Mouse (Mus musculus) sigmoid colon, adult 10 weeks (tissue): ENCODE data around the gene Zfp784. TPM values are rescaled to one million over a fixed set of nuclear protein-coding genes. Genes with fewer than 3 reads are reported as not detected.

Experiments used
- polyA plus RNA-seq: library from polyadenylated mRNA; stranded (reverse); fragments of 350-450 nt; fragmentation: Illumina TruSeq; extraction: RNeasy Lipid Tissue Mini Kit (QIAGEN cat#74804); gene quantifications from one replicate; pipeline ENCODE4 v1.2.3, GENCODE M21; 2014; ENCODE audit warnings: low read depth, low replicate concordance

Zfp784 gene
- polyA plus RNA-seq: 7.6 TPM

GRCm38 (mm10) chr7:5038109-5038732, at the start of gene Zfp784:
Gene Zfp784 (minus strand): TSS chr7:5038446.

GRCm38 (mm10) chr7:5080010-5080751, 41.9 kb upstream of the Zfp784 start, which contains the start of gene Epn1:
Gene Epn1 (plus strand): TSS chr7:5080235.

GRCm38 (mm10) chr7:5061774-5062359, 23.6 kb upstream of the Zfp784 start, which contains the start of gene U2af2:
Gene U2af2 (plus strand): TSS chr7:5062143.

GRCm38 (mm10) chr7:5051193-5052192, 13.2 kb upstream of the Zfp784 start, which contains the start of gene Zfp580:
Gene Zfp580 (plus strand): TSS chr7:5051538.

GRCm38 (mm10) chr7:5033818-5034217, 4.4 kb downstream of the Zfp784 start, which contains the start of gene 4632433K11Rik:
Gene 4632433K11Rik (plus strand): TSS chr7:5034118.

GRCm38 (mm10) chr7:5020000-5020681, 18.1 kb downstream of the Zfp784 start, which contains the start of the genes Zfp865 and Ccdc106:
Gene Zfp865 (plus strand): TSS chr7:5020376.
Gene Ccdc106 (plus strand): TSS chr7:5020553.

GRCm38 (mm10) chr7:5015118-5016001, 22.9 kb downstream of the Zfp784 start, which contains the start of gene Gm44973:
Gene Gm44973 (plus strand): TSS chr7:5015496.

GRCm38 (mm10) chr7:5014251-5015117, 23.8 kb downstream of the Zfp784 start, which contains the start of the genes Zfp524 and Fiz1:
Gene Zfp524 (plus strand): TSS chr7:5014415.
Gene Fiz1 (minus strand): TSS chr7:5014697.

GRCm38 (mm10) chr7:4996003-4996895, 42.0 kb downstream of the Zfp784 start, which contains the start of gene Zfp579:
Gene Zfp579 (minus strand): TSS chr7:4996158.

Other genes starting within 250 kb of the Zfp784 start
- 1.2 TPM for gene Tmem238, start 248.8 kb downstream of the Zfp784 start, polyA plus RNA-seq
- gene Rpl28, start 245.6 kb downstream of the Zfp784 start, polyA plus RNA-seq: 18.9 TPM
- 2.9 TPM for gene Ube2s, start 225.9 kb downstream of the Zfp784 start, polyA plus RNA-seq
- 0.66 TPM for gene Shisa7, start 193.8 kb downstream of the Zfp784 start, polyA plus RNA-seq
- 1.4 TPM for gene Isoc2b, start 168.2 kb downstream of the Zfp784 start, polyA plus RNA-seq
- 0.44 TPM for gene Isoc2a, start 161.3 kb downstream of the Zfp784 start, polyA plus RNA-seq
- gene Gm36210, start 131.9 kb downstream of the Zfp784 start, polyA plus RNA-seq: not detected
- gene Zfp628, start 123.2 kb downstream of the Zfp784 start, polyA plus RNA-seq: not detected
- gene Nat14, start 116.4 kb downstream of the Zfp784 start, polyA plus RNA-seq: 1.5 TPM
- gene Ssc5d, start 112.7 kb downstream of the Zfp784 start, polyA plus RNA-seq: 0.38 TPM
- gene Sbk2, start 74.0 kb downstream of the Zfp784 start, polyA plus RNA-seq: not detected
- not detected for gene Sbk3, start 67.3 kb downstream of the Zfp784 start, polyA plus RNA-seq
- 36.0 TPM for gene Zfp579, start 42.3 kb downstream of the Zfp784 start, polyA plus RNA-seq
- gene Zfp524, start 24.0 kb downstream of the Zfp784 start, polyA plus RNA-seq: not detected
- 12.5 TPM for gene Fiz1, start 23.7 kb downstream of the Zfp784 start, polyA plus RNA-seq
- gene Gm44973, start 22.9 kb downstream of the Zfp784 start, polyA plus RNA-seq: not detected
- 9.8 TPM for gene Zfp865, start 18.1 kb downstream of the Zfp784 start, polyA plus RNA-seq
- gene Ccdc106, start 17.9 kb downstream of the Zfp784 start, polyA plus RNA-seq: not detected
- gene 4632433K11Rik, start 4.3 kb downstream of the Zfp784 start, polyA plus RNA-seq: 2.8 TPM
- 0.41 TPM for gene Zfp580, start 13.1 kb upstream of the Zfp784 start, polyA plus RNA-seq
- gene U2af2, start 23.7 kb upstream of the Zfp784 start, polyA plus RNA-seq: 19.6 TPM
- 3.2 TPM for gene Epn1, start 41.8 kb upstream of the Zfp784 start, polyA plus RNA-seq
- gene Rfpl4, start 78.5 kb upstream of the Zfp784 start, polyA plus RNA-seq: not detected
- 1.2 TPM for gene Rasl2-9, start 87.5 kb upstream of the Zfp784 start, polyA plus RNA-seq
- gene Vmn1r55, start 111.2 kb upstream of the Zfp784 start, polyA plus RNA-seq: not detected
- not detected for gene Vmn1r56, start 158.3 kb upstream of the Zfp784 start, polyA plus RNA-seq
- gene Vmn1r57, start 180.0 kb upstream of the Zfp784 start, polyA plus RNA-seq: not detected